Mouse (Mus musculus): ENCODE data around the gene Ccdc73. TPM values are rescaled to one million over a fixed set of nuclear protein-coding genes. Genes with fewer than 3 reads are reported as not detected.
"Not testable (repeated sequence)": the region's sequence is repeated elsewhere in the genome, so short reads cannot be mapped to it uniquely, and the experiment has no call there.

Ccdc73 gene
- polyA plus RNA-seq, 1 experiment from 2014 or later, result 5.3 TPM

- H3K4me2 ChIP-seq, result peak within 1 kb of the TSS; percentile 64
- H3K4me3 ChIP-seq, result peak within 1 kb of the TSS; percentile 75
- no peaks in the 10 kb centered on the region for H3K9me3 ChIP-seq
- peak within 1 kb of the TSS; percentile 70 for H3K27ac ChIP-seq
- ATAC-seq (ENCODE audit: borderline replicate concordance, extremely low read depth, low FRiP score, low TSS enrichment), result peak; percentile 100
- H3K27me3 ChIP-seq, result no peaks in the 10 kb centered on the region
- WGBS, result under 1% methylated on average over 25 of the region's 25 CpGs
- H3K9ac ChIP-seq, result peak within 1 kb of the TSS; percentile 87
- H3K4me1 ChIP-seq, result peaks cover 11% of the 10 kb centered on the region
- peaks cover 19% of the 10 kb centered on the region for H3K36me3 ChIP-seq
These were observed 149.3 kb downstream of the Ccdc73 start, which contains the start of gene Eif3m for GRCm38 (mm10) chr2:105016967-105017287. Gene Eif3m (minus strand): TSS chr2:105017080.

GRCm38 (mm10) chr2:105017802-105018201, 150.2 kb downstream of the Ccdc73 start:
- Histone ChIP-seq H3K36me3 (peaks cover 10% of the 10 kb centered on the region), H3K4me1 (peaks cover 11% of the 10 kb centered on the region), H3K4me3 (no peak overlapping the region), H3K9ac (no peak overlapping the region), H3K4me2 (peak overlapping the region; percentile 64), H3K27ac (no peak overlapping the region), H3K9me3 (no peaks in the 10 kb centered on the region), H3K27me3 (no peaks in the 10 kb centered on the region)
- no peak for ATAC-seq (ENCODE audit: borderline replicate concordance, extremely low read depth, low FRiP score, low TSS enrichment)
- WGBS, result 80% methylated on average over 3 of the region's 3 CpGs

GRCm38 (mm10) chr2:105019457-105019856, 151.9 kb downstream of the Ccdc73 start:
- peaks cover 11% of the 10 kb centered on the region for H3K4me1 ChIP-seq
- no peak overlapping the region for H3K4me2 ChIP-seq
- H3K36me3 ChIP-seq, result no peaks in the 10 kb centered on the region
- no peaks in the 10 kb centered on the region for H3K9me3 ChIP-seq
- no peaks in the 10 kb centered on the region for H3K27me3 ChIP-seq
- 67% methylated on average over 1 of the region's 1 CpGs for WGBS
- H3K9ac ChIP-seq, result no peak overlapping the region
- no peak overlapping the region for H3K4me3 ChIP-seq
- no peak for ATAC-seq (ENCODE audit: borderline replicate concordance, extremely low read depth, low FRiP score, low TSS enrichment)
- no peak overlapping the region for H3K27ac ChIP-seq

GRCm38 (mm10) chr2:105021256-105021655, 153.7 kb downstream of the Ccdc73 start:
- Histone ChIP-seq H3K9me3 (no peaks in the 10 kb centered on the region), H3K27me3 (no peaks in the 10 kb centered on the region), H3K9ac (no peak overlapping the region), H3K4me3 (no peak overlapping the region), H3K27ac (no peak overlapping the region), H3K36me3 (no peaks in the 10 kb centered on the region), H3K4me1 (peaks cover 5% of the 10 kb centered on the region; the same call in 1 of the 2 replicates), H3K4me2 (no peak overlapping the region)
- no peak for ATAC-seq (ENCODE audit: borderline replicate concordance, extremely low read depth, low FRiP score, low TSS enrichment)
- WGBS, result 78% methylated on average over 12 of the region's 12 CpGs

GRCm38 (mm10) chr2:105021836-105022235, 154.2 kb downstream of the Ccdc73 start:
- Histone ChIP-seq H3K4me1 (peaks cover 5% of the 10 kb centered on the region; the same call in 1 of the 2 replicates), H3K9ac (no peak overlapping the region), H3K9me3 (no peaks in the 10 kb centered on the region), H3K27ac (no peak overlapping the region), H3K4me2 (no peak overlapping the region), H3K36me3 (no peaks in the 10 kb centered on the region), H3K27me3 (no peaks in the 10 kb centered on the region), H3K4me3 (no peak overlapping the region)
- no peak for ATAC-seq (ENCODE audit: borderline replicate concordance, extremely low read depth, low FRiP score, low TSS enrichment)
- WGBS, result 89% methylated on average over 2 of the region's 2 CpGs

GRCm38 (mm10) chr2:105023031-105023615, 155.5 kb downstream of the Ccdc73 start:
- Histone ChIP-seq H3K9me3 (no peaks in the 10 kb centered on the region), H3K4me2 (no peak overlapping the region), H3K4me3 (no peak overlapping the region), H3K9ac (no peak overlapping the region), H3K27me3 (no peaks in the 10 kb centered on the region), H3K27ac (no peak overlapping the region), H3K36me3 (no peaks in the 10 kb centered on the region), H3K4me1 (no peaks in the 10 kb centered on the region)
- ATAC-seq (ENCODE audit: borderline replicate concordance, extremely low read depth, low FRiP score, low TSS enrichment), result no peak
- WGBS, result 58% methylated on average over 6 of the region's 6 CpGs

- Histone ChIP-seq H3K27ac (no peak overlapping the region), H3K9ac (no peak overlapping the region), H3K4me3 (no peak overlapping the region), H3K9me3 (no peaks in the 10 kb centered on the region), H3K4me1 (no peaks in the 10 kb centered on the region), H3K27me3 (no peaks in the 10 kb centered on the region), H3K36me3 (no peaks in the 10 kb centered on the region), H3K4me2 (no peak overlapping the region)
- no peak for ATAC-seq (ENCODE audit: borderline replicate concordance, extremely low read depth, low FRiP score, low TSS enrichment)
- 77% methylated on average over 4 of the region's 4 CpGs for WGBS
These were observed 156.2 kb downstream of the Ccdc73 start for GRCm38 (mm10) chr2:105023815-105024214.

- not testable (repeated sequence) for H3K27me3 ChIP-seq; H3K36me3 ChIP-seq; ATAC-seq (ENCODE audit: borderline replicate concordance, extremely low read depth, low FRiP score, low TSS enrichment); H3K4me1 ChIP-seq; H3K9me3 ChIP-seq; H3K9ac ChIP-seq; H3K27ac ChIP-seq; H3K4me2 ChIP-seq; H3K4me3 ChIP-seq
- WGBS, result 47% methylated on average over 12 of the region's 12 CpGs
These were observed 158.0 kb downstream of the Ccdc73 start for GRCm38 (mm10) chr2:105025610-105026009.

- no peak overlapping the region for H3K9ac ChIP-seq
- no peaks in the 10 kb centered on the region for H3K27me3 ChIP-seq
- no peak overlapping the region for H3K27ac ChIP-seq
- no peaks in the 10 kb centered on the region for H3K4me1 ChIP-seq
- H3K9me3 ChIP-seq, result no peaks in the 10 kb centered on the region
- 42% methylated on average over 22 of the region's 22 CpGs for WGBS
- no peak for ATAC-seq (ENCODE audit: borderline replicate concordance, extremely low read depth, low FRiP score, low TSS enrichment)
- no peak overlapping the region for H3K4me2 ChIP-seq
- no peak overlapping the region for H3K4me3 ChIP-seq
- no peaks in the 10 kb centered on the region for H3K36me3 ChIP-seq
These were observed 159.5 kb downstream of the Ccdc73 start for GRCm38 (mm10) chr2:105026950-105027695.

- Histone ChIP-seq H3K4me3 (no peak overlapping the region), H3K9ac (no peak overlapping the region), H3K4me1 (no peaks in the 10 kb centered on the region), H3K9me3 (no peaks in the 10 kb centered on the region), H3K27ac (no peak overlapping the region), H3K4me2 (no peak overlapping the region), H3K36me3 (no peaks in the 10 kb centered on the region), H3K27me3 (no peaks in the 10 kb centered on the region)
- 53% methylated on average over 5 of the region's 5 CpGs for WGBS
- no peak for ATAC-seq (ENCODE audit: borderline replicate concordance, extremely low read depth, low FRiP score, low TSS enrichment)
These were observed 161.2 kb downstream of the Ccdc73 start for GRCm38 (mm10) chr2:105028806-105029205.

- 82% methylated on average over 5 of the region's 5 CpGs for WGBS
- Histone ChIP-seq H3K27me3 (no peaks in the 10 kb centered on the region), H3K4me2 (no peak overlapping the region), H3K4me3 (no peak overlapping the region), H3K4me1 (no peaks in the 10 kb centered on the region), H3K9me3 (no peaks in the 10 kb centered on the region), H3K36me3 (no peaks in the 10 kb centered on the region), H3K9ac (no peak overlapping the region), H3K27ac (no peak overlapping the region)
- no peak for ATAC-seq (ENCODE audit: borderline replicate concordance, extremely low read depth, low FRiP score, low TSS enrichment)
These were observed 162.9 kb downstream of the Ccdc73 start for GRCm38 (mm10) chr2:105030505-105030904.

GRCm38 (mm10) chr2:105034084-105034483, 166.5 kb downstream of the Ccdc73 start:
- 71% methylated on average over 3 of the region's 3 CpGs for WGBS
- Histone ChIP-seq H3K36me3 (no peaks in the 10 kb centered on the region), H3K4me2 (no peak overlapping the region), H3K9me3 (no peaks in the 10 kb centered on the region), H3K9ac (no peak overlapping the region), H3K4me1 (no peaks in the 10 kb centered on the region), H3K4me3 (no peak overlapping the region), H3K27ac (no peak overlapping the region), H3K27me3 (no peaks in the 10 kb centered on the region)
- ATAC-seq (ENCODE audit: borderline replicate concordance, extremely low read depth, low FRiP score, low TSS enrichment), result no peak

Measured in lung, embryonic 15.5 days (tissue).